Mouse (Mus musculus): ENCODE measurements at regions not wholly inside any gene's neighbourhood (a gene's known extent, or its start where the extent isn't known, plus 50 kb on each side); places are given as distances from the start of the nearest gene placed in this dataset.

GRCm38 (mm10) chrX:121301915-121302314, 989.0 kb upstream of the H2afb3 start:
- DNase-seq (ENCODE audit: low spot score), result peak; percentile 43

- no peak for DNase-seq (ENCODE audit: low spot score)
Observed at GRCm38 (mm10) chrX:121291239-121291638, 978.3 kb upstream of the H2afb3 start.

GRCm38 (mm10) chrX:121270071-121270470, 957.2 kb upstream of the H2afb3 start:
- DNase-seq (ENCODE audit: low spot score), result no peak

- DNase-seq (ENCODE audit: low spot score), result no peak
Observed at GRCm38 (mm10) chrX:121269620-121270019, 956.7 kb upstream of the H2afb3 start.

- no peak for DNase-seq (ENCODE audit: low spot score)
Observed at GRCm38 (mm10) chrX:121232142-121233000, 919.5 kb upstream of the H2afb3 start.
